Mouse (Mus musculus): ENCODE measurements around the gene Zfp607a. TPM values are rescaled to one million over a fixed set of nuclear protein-coding genes. Genes with fewer than 3 reads are reported as not detected.
A peak's percentile ranks its signal among the peaks of the same experiment; 100 is the strongest.

The Zfp607a gene
- polyA plus RNA-seq, 1 experiment from 2014 or later = 3.6 TPM

DNA sequence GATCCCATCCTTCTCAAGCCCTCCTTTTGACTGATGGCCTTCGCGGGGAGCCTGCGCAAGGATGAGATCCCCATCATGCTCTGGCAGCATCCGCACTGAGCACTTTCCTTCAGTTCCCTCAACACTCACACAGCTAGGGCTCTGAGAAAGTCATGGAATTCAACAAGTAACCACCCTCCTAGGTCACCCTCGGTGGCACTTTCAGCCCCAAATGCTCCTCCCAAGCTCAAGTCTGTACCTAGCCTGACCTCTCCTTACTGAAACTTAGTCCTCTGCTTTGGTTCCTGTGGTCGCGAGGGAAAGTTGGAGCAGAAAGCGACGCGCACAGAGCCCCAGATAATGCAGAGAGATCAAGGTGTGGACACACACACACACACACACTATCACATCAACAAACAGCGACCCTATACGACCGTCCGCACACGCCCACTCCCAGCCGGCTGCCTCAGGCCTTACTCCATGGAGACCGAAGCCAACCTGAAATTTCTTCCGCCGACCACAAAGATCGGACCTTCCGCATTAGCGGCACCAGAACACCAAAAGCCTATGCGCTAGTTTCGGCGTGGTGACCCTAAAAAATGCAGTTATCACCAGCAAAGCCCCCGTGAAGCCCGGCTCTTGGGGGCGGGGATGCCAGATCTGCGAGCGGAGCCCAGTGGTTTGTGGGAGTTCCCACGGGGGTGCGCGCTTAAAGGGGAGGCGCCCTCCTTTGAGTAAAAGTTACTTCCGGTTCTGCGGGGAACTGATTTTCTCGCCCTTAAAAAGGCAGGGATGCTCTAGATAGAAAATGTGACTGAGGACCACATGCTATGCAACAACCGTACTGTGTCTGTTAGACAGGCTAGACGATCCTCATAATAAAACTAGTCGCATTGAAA, 71.7 kb downstream of the Zfp607a start, which contains the start of gene Zfp974:
Gene Zfp974, minus strand, starts transcription at position 643 of the 878 bp plus-strand sequence.
- WGBS = 4% methylated on average over 40 of the region's 40 CpGs
- Histone ChIP-seq H3K4me2 (ENCODE audit: low read depth, low read length) (peak within 1 kb of the TSS; percentile 80), H3K27ac (ENCODE audit: low read length) (peak within 1 kb of the TSS; percentile 25; the same call in 1 of the 2 replicates)

More for the DNA sequence above, 71.7 kb downstream of the Zfp607a start, which contains the start of gene Zfp974:
- Histone ChIP-seq H3K27me3 (ENCODE audit: control insufficient read depth, insufficient read depth, low read depth, low read length) (no peaks in the 10 kb centered on the region), H3K9me3 (ENCODE audit: control insufficient read depth, low read length) (no peaks in the 10 kb centered on the region), H3K4me1 (replicated peaks; ENCODE audit: control insufficient read depth, insufficient read depth, low read length) (peaks cover 9% of the 10 kb centered on the region), H3K9ac (ENCODE audit: low read length) (peak within 1 kb of the TSS; percentile 86), H3K36me3 (ENCODE audit: control insufficient read depth, insufficient read depth, low read length) (peaks cover 3% of the 10 kb centered on the region), H3K4me3 (ENCODE audit: low read length) (peak within 1 kb of the TSS; percentile 70)
- peak; percentile 85 for ATAC-seq (ENCODE audit: low read depth)

Other genes starting within 250 kb of the Zfp607a start
- gene Ttc9b, start 203.6 kb upstream of the Zfp607a start, polyA plus RNA-seq (2015; fragmentation: Nextera tagmentation; extraction: Ambion mirVana) = 0.29 and 0.40 TPM in 2 replicates
- gene Map3k10, start 182.9 kb upstream of the Zfp607a start, polyA plus RNA-seq (2015; fragmentation: Nextera tagmentation; extraction: Ambion mirVana) = 4.6 and 5.0 TPM in 2 replicates
- gene Zfp607b, start 168.2 kb upstream of the Zfp607a start, polyA plus RNA-seq (2015; fragmentation: Nextera tagmentation; extraction: Ambion mirVana) = 4.4 and 6.4 TPM in 2 replicates
- gene Zfp60, start 126.1 kb upstream of the Zfp607a start, polyA plus RNA-seq (2015; fragmentation: Nextera tagmentation; extraction: Ambion mirVana) = 31.8 and 34.2 TPM in 2 replicates
- 2.3 and 2.4 TPM in 2 replicates for gene Zfp626, start 50.3 kb upstream of the Zfp607a start, polyA plus RNA-seq (2015; fragmentation: Nextera tagmentation; extraction: Ambion mirVana)
- gene Zfp59, start 18.9 kb upstream of the Zfp607a start, polyA plus RNA-seq (2015; fragmentation: Nextera tagmentation; extraction: Ambion mirVana) = 8.4 TPM in 2 replicates
- 10.0 and 11.5 TPM in 2 replicates for gene Zfp974, start 71.9 kb downstream of the Zfp607a start, polyA plus RNA-seq (2015; fragmentation: Nextera tagmentation; extraction: Ambion mirVana)
- 17.8 and 18.1 TPM in 2 replicates for gene Zfp780b, start 121.6 kb downstream of the Zfp607a start, polyA plus RNA-seq (2015; fragmentation: Nextera tagmentation; extraction: Ambion mirVana)
- gene Zfp850, start 156.6 kb downstream of the Zfp607a start, polyA plus RNA-seq (2015; fragmentation: Nextera tagmentation; extraction: Ambion mirVana) = 4.9 and 5.1 TPM in 2 replicates
- 249 and 256 TPM in 2 replicates for gene Psmc4, start 192.6 kb downstream of the Zfp607a start, polyA plus RNA-seq (2015; fragmentation: Nextera tagmentation; extraction: Ambion mirVana)
- 1.5 and 2.4 TPM in 2 replicates for gene Fcgbp, start 213.7 kb downstream of the Zfp607a start, polyA plus RNA-seq (2015; fragmentation: Nextera tagmentation; extraction: Ambion mirVana)